Mouse (Mus musculus) E14TG2a.4 (cell line): ENCODE measurements around the gene Atp2a1.

Source experiments
- H3K27me3 ChIP-seq: 2 replicates; pipeline ENCODE4 v1.6.1; 2014; ENCODE audit warnings: low read length, control low read depth; ENCODE audit not compliant: insufficient read depth
- H3K36me3 ChIP-seq: 2 replicates; pipeline ENCODE4 v1.6.1; 2014; ENCODE audit warnings: low read length, control low read depth; ENCODE audit not compliant: insufficient read depth
- H3K4me1 ChIP-seq: replicated peaks from 2 replicates; pipeline ENCODE4 v1.6.1; 2014; ENCODE audit warnings: low read depth, low read length, control low read depth
- H3K4me3 ChIP-seq: replicated peaks from 2 replicates; pipeline ENCODE4 v1.5.1; 2014; ENCODE audit warnings: mild to moderate bottlenecking, low read length
- H3K9me3 ChIP-seq: 2 replicates; pipeline ENCODE4 v1.6.1; 2014; ENCODE audit warnings: low read length, control low read depth
- CTCF ChIP-seq: conservative IDR thresholded peaks from 2 replicates; pipeline ENCODE4 v1.5.1; 2014; ENCODE audit warnings: low read length
- NANOG ChIP-seq: IDR thresholded peaks from 2 replicates; pipeline ENCODE4 v1.6.1; 2014; ENCODE audit warnings: borderline replicate concordance, low read length, mixed read lengths
- POU5F1 ChIP-seq: IDR thresholded peaks from 2 replicates; pipeline ENCODE4 v1.6.1; 2014; ENCODE audit warnings: low read length, borderline replicate concordance

The Atp2a1 gene

GRCm38 (mm10) chr7:126399548-126399947 lies 63.4 kb downstream of the Atp2a1 start:
- no peak for TF ChIP-seq NANOG
- peak; percentile 98 for TF ChIP-seq CTCF
- TF ChIP-seq POU5F1: no peak
- no peaks in the 10 kb centered on the region for H3K9me3 ChIP-seq

GRCm38 (mm10) chr7:126397822-126398221 lies 65.1 kb downstream of the Atp2a1 start:
- no peak overlapping the region for H3K4me3 ChIP-seq
- H3K9me3 ChIP-seq: no peaks in the 10 kb centered on the region
- H3K36me3 ChIP-seq: peaks cover 24% of the 10 kb centered on the region
- H3K27me3 ChIP-seq: no peaks in the 10 kb centered on the region
- TF ChIP-seq POU5F1 (no peak), NANOG (no peak), CTCF (no peak)
- peaks cover 45% of the 10 kb centered on the region for H3K4me1 ChIP-seq

More at GRCm38 (mm10) chr7:126399548-126399947, 63.4 kb downstream of the Atp2a1 start:
- Histone ChIP-seq H3K4me1 (peaks cover 27% of the 10 kb centered on the region), H3K36me3 (peaks cover 10% of the 10 kb centered on the region), H3K4me3 (no peak overlapping the region), H3K27me3 (no peaks in the 10 kb centered on the region)

GRCm38 (mm10) chr7:126397221-126397620 lies 65.7 kb downstream of the Atp2a1 start:
- Histone ChIP-seq H3K36me3 (peaks cover 24% of the 10 kb centered on the region), H3K27me3 (no peaks in the 10 kb centered on the region), H3K9me3 (no peaks in the 10 kb centered on the region), H3K4me3 (peak overlapping the region; percentile 21), H3K4me1 (peaks cover 45% of the 10 kb centered on the region)
- no peak for TF ChIP-seq POU5F1
- TF ChIP-seq NANOG: no peak
- no peak for TF ChIP-seq CTCF

DNA sequence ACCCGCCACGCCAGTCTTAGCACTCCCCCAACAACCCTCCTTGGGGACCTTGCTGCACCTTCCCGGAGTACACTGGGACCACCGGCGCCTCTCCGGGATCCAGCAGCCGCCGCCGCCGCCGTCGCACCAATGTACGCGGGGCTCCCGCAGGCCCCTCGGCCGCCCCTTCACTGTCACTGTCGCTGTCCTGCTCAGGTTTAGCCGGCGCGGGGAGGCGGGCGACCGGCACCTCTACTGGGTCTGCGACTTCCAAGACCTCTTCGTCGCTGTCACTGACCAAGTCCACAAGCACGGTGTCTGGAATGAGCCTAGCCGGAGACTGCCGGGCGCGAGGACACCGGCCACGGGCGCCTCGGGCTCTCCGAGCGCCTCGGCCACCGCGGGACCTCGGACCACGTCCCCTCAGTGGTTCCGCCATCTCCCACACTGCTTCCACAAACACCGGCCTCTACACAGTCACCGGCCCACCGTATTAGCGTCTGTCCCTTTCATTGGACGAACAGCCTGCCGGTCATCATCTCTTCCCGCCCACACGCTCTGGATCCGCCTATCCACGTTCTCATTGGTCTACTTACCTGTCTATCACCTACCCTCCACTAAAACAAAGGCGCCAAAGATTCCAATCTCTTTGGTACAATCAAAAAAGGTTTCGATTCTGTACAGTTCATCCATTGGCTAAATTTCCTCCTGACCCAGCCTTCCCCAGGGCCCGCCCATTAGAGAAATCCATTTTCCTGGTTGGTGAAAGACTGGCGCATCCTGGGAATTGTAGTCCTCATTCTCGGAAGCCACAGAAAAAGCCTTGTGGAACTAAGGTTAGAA lies 66.4 kb downstream of the Atp2a1 start, which contains the start of gene Nfatc2ip:
Gene Nfatc2ip (minus strand): TSS at position 440 of the 822 bp plus-strand sequence.
- no peak for TF ChIP-seq CTCF
- TF ChIP-seq POU5F1: no peak
- no peak for TF ChIP-seq NANOG
- H3K36me3 ChIP-seq: peaks cover 30% of the 10 kb centered on the region
- no peaks in the 10 kb centered on the region for H3K9me3 ChIP-seq
- H3K4me3 ChIP-seq: peak within 1 kb of the TSS; percentile 99
- H3K27me3 ChIP-seq: no peaks in the 10 kb centered on the region
- peaks cover 52% of the 10 kb centered on the region for H3K4me1 ChIP-seq
